Mouse (Mus musculus): Measurements from ENCODE around the gene 9230102O04Rik. TPM values are rescaled to one million over a fixed set of nuclear protein-coding genes. Genes with fewer than 3 reads are reported as not detected.
A peak's percentile ranks its signal among the peaks of the same experiment; 100 is the strongest.

9230102O04Rik gene
- total RNA-seq, 1 experiment from 2014 or later = not detected

DNA sequence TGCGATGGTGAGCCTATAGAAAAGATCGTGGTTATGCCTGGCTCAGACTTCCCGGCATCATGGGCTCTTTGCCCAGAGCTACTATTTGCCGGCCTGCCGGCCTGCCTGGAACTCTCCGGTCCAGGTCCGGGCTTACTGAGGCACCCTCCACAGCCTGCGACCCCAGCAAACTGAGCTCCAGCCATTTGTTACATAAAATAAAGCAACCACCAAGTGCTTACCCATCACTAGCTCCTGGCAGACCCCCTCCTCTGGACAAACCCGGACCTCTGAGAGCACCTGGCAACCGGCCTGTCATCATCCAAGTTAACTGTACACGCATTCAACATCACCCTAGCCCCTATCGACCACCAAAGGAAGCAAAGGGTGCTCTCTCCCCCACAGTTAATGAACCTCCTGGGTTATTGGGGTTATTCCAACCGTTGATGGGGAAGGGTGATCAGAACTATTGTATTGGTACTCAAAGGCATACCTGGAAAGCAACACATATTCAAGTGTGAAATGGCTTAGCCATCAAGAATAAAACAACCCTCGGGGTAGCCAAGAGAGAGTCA is 4.0 kb downstream of the 9230102O04Rik start:
- no peak for DNase-seq

DNA sequence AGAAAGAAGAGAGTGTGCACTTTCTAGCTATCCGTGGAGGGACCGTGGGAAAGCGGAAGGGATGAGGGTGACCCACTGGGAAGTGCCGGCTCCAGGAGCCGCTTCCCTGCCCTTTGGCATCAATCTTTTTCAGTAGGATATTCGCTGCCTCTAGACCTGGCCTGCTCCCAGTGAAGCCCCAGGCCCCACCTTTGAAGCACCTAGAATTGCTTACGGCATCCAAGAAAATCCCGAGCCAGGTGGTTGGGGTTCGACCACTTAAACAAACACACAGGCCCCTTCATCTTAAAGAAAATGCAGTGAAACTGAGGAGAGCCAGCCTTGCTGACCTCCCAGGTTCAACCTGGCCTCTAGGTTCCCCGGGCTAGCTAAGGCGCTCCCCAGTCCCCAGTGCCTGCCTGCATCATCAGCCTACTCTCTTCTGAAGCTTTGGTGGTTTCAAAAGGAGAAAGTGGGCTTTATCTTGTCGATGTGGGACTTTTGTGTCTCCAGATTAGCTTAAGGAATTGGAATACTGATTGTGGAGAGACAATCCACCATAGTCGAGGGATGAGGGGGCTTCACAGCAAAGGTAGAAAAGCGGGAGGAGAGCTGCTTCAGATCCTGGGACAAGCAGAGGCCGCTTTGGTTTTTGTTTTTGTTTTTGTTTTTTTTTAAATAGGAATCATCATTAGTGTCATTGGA is 4.7 kb downstream of the 9230102O04Rik start:
- DNase-seq = no peak

DNA sequence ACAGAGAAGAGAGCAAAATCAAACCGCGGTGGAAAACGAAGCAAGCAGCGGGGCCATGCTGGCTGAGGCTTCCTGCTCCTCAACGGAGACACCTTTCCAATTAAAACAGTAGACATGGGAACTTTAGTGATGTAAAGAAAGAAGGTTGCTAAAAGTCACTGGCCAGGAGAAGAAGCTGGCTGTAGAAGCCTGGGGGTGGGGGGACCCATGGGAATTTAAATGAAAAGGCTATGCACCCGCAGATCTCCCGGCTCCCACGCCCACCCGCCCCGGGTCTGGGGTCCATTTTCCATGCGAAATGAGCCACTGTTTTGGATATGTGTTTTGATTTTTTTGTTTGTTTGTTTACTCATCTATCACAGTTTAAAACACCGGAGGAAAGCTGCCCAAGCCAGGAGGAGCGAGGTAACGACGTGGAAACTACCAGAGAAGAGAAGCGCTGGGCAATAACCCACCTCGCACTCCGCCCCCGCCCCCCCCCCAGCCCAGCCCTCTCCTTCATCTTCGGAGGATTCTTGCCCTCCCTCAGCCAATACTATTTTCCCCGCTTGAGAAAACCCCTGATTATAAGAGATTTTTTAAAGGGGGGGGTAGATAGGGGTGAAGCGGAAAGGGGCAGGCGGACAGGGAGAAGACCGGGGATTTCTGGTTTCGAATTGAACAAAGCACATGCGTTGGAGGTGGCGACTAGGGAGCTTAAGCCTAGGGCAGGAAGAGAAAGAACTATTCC is 5.4 kb downstream of the 9230102O04Rik start:
- no peak for DNase-seq

DNA sequence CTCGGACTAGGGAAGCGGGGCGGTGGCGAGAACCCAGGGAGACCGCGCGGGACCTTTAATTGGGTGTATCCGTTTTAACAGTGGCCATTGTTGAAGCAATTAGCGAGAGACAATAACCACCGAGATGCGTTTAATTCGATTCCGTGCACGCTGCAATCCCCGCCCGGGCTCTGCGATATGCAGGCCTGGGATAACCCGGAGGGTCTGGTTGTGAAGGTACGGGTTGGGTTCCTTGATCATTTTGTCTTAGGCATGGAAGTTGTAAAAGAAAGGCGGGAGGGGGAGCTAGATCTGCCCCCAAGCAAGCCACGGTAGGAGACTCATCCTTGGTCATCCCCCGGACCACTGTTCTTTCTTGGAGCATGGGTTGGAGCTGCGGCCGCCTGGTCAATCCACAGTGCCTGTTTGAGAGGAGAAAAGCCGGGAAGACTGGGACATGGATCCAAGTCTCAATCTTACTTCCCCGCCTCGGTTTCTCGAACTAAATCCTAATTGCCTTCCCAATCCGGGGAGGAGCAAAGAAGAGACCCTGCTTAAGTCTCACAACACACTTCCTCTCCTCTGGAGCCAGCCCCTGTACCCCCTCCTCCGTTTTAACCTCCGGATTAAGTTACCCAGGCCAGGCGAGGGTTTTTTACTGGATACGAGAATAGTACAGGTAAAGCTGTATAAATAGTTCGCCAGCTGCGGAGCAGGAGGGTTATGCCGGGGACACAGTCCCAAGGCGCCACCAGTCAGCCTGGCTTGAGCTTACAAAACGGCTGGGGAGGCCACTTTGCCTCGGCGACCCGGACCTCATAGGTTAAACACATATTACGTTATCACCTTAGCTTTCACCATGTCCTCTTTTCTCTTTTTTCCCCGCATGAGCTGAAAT is 6.2 kb downstream of the 9230102O04Rik start:
- DNase-seq = peak; percentile 16

DNA sequence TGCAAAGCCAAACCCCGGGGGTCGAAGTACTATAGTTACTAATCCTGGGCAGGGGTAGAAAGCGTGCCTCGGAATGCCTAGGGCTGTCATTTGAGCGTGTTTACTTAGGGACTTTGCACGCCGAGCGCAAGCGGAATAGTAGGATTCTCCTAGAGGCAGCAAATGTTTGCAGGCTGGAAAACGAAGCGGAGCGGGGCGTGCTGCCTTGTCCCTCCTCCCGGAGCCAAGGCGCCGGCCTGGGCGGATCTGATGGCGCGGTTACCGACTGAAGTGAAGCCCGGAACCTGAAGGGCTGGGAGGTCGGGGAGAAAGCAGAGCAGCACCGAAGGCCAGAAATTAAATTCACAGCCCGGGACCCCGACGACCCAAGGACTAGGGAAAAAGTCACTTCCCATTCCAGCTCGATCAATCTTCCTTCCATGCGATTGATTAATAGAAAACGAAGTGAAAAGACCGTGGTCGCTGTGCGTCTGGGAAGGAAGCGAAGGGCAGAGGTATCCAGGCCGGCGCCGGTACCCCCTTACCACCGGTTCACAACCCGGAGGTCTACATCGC is 6.9 kb downstream of the 9230102O04Rik start:
- DNase-seq = peak; percentile 38

DNA sequence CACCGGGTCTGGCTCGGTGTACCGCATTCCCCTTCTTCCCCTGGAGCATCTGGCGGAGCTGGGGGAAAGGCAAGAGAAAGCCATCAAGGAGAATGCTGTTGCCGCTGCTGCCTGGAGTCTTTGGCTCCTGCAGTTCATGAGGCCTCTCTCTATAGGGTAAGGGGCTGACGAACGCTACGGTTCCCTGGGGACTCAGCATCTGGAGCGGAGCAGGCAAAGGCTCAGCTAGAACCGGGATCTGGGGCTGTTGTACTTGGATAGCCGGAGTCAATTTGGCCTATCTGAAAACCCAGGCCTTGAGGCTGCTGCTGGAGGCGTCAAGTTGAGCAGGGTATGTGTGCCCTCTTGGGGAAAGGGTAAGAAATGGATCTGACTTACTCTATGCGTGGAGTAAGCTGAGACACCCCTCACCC is 7.7 kb downstream of the 9230102O04Rik start:
- peak; percentile 17 for DNase-seq

DNA sequence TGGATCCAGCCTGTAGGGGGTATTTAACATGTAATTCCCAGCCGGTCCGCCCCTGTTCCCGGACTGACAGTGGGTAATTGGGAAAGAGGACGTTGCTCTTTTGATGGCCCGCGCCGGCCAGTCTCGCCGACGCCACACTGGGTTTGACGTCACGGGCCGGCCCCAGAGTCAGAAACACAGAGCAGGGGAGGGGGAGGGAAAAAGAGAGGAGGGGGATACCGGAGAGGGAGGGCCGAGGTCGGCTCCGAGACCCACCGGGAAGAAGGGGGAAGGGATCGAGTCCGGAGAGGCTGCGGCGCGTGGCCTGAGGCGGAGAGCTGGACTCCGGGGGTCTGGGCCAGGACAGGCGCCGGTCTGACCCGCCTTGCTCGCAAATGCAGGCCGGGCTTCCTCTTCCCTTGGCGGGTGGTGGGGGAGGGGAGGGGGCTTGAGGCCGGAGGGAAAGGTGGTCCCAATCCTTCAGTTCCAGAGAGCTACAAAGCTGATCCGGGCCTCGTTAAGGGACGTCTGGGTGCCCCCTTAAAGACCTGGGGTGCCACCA is 8.2 kb downstream of the 9230102O04Rik start, which contains the start of gene 4930412O13Rik:
Gene 4930412O13Rik (plus strand): TSS at position 202 of the 541 bp plus-strand sequence.
- DNase-seq = peak; percentile 20

DNA sequence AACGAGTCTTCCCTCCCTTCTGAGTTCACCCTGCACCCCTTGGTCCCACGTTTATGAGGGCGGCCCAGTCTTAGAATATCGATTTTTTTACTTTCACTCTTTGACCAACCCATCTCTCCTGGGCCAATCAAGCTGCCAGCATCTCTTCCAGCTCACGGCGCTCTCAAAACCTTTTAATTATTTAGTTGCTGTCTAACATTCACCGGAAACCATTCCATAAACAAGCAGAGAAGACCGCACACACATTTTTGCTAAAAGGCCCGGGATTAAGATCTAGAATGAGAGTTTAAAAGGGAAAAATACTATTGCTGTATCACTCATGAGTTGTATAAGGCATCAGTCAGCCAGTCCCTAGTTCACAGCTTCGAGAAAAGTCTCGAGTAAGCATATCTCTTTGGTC is 9.1 kb downstream of the 9230102O04Rik start:
- no peak for DNase-seq

DNA sequence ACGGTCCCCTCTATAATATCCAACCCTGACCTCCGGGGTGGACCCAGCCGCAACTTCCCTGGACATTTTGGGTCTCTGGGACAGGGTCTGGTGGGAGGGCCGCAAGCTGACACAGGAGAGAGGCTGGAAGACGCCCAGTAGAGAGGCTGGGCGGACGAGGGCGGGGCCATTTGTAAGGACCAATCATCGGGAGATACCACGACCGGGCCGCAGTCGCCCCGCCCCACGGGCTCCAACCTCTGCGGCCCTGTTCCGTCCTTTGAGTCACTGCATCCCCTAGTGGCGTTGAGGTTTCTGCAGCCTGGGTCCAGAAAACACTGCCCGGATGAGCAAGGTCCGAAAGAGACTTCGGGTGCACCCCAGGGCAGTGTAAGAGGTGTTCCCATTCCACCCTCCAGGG is 9.8 kb downstream of the 9230102O04Rik start:
- peak; percentile 96 for DNase-seq

DNA sequence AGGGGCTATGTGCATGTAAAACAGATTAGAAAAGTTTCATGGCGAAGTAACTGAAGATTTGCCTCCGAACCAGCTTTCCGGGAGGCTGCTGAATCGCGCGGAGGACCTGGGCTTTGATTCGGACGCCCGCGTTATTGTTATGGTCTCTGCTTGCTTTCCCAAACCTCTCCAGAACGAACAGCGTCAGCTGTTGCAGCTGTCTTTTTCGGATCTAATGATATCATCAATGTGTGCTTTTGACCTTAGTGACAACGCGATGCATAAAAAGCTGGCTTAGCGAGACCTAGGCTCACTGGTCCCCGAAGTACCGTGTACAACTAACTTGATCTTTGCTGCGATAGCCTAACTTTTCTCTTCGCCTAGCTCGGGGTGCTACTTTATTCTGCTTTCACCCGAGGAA is 10.2 kb downstream of the 9230102O04Rik start:
- no peak for DNase-seq

DNA sequence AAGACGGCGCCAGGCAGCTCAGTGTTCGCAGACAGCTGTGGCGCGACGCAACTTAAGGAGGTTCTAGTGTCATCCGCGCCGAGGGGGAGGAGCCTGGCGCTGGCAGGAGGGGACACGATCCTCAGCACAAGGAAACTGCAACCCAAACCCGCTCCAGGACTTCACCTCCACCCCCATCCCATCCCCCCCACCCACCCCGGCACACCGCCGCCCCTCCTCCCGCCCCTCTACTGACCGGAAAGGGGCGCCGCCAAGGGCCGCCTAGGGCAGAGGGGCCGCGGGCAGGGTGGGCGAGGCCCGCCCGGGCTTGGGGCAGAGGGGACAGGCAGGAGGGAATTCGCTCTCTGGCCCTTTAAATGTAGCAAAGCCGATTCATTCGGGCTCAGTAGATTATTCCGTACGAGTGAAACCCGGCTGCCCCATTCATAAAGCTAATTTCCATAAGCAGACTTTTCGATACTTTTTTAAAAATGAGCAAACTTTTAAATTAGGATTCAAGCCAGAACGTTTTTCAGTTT is 10.7 kb downstream of the 9230102O04Rik start:
- peak; percentile 45 for DNase-seq

DNA sequence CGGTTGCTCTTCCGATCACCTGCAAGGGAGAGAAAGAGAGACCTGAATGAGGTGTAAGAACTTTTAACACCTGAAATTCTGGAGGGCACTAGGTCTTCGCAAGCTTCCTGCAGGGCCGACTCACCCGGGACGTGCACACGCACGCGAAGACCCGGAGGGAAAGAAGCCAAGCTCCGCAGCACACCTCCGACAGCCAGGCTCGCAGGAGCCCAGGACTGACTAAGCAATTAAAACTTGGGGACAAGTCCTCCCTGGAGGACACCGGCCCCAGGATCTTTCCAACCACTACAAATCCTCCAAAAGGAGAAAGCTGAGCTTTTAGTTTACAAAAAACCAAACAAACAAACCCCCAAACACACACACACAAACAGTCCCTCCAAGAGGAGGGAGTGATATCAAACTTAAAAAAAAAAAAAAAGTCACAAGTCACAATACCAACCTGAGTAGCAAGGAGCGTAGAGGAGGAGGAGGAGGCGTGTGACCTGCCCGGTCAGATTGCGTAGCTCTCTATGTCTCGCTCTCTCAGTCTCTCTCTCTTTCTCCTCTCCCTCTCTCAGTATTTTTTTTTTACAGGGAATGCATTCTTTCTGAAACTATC is 11.3 kb downstream of the 9230102O04Rik start:
- DNase-seq = no peak

DNA sequence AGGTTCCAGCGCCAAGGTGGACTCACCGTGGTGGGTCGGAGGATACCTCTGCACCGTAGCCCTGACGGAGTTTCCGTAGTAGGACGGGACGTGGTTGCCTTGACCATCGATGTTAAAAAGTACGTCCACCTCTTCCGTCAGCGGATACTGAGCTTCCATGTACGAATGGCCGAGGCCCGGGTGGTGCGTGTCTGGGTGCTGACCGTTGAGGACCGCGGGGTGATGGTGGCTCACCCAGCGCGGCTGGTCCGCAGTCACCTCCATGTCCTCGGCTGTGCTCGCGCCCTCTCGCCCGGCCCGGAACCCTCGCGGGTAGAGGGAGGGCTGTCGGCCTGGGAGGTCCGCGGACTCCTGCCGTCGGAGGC is 12.0 kb downstream of the 9230102O04Rik start:
- DNase-seq = peak; percentile 19

DNA sequence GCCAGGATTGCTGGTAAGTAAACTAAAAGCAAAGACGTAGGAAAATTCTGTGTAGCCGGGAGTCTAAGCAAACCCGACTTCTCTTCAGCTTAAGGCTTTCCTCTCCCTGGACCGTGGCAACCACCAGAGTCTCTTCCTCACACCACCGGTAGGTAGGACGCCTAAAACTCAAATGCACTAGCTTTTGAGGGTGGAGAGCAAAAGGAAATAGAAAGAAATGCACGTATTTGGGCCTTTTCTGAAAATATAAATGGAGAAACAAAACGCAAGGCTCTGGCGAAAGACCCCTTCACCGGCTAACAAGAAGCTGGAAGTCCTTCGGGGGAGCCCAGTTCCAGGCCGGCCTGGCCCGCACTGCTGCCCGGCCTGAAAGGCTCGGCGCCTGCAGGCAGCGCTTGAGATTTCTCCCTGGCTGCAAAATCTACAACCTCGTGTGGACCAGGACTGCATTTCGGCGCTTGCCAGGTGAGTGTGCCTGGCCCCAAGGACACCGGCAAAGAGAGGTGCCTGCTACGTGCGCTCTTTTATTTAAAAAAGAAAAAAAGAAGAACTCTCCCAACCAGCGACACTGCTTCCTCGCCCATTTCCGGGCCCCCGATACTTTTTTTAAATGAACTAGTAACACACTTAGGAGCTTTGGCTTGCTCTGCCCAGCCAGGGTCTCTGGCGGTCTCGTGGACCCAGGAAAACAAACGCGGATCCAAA is 12.6 kb downstream of the 9230102O04Rik start:
- DNase-seq = no peak

DNA sequence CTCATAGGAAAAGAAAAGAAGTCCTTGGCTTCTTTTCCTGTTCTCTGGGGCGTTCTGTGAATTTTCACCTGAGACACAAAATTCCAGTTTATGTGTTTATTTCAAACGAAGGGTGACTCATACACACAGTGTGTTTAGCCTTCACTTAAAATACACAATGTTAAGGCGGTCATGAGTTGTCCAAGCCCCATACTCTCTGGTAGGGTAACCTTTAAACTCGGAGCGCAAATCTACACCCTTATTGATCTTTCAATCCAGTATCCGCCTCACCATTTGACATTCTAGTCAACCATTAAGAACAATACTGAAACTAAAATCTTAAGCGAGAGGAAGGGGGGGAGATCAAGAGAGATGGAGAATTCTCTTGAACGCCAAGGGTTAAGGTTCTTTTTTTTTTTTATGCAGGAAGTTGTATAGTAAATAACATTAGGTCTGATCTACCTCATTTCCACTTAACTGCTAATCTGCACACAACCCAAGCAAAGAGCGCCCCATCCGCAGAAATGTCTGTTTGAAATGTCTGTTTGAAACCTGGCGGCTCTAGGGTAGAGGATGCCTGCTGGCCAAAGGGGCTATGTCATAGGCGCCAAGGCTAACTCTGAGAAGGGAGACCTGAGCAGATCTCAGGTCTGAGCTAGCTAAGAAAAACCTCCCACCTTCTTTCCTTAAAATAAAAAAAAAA is 13.5 kb downstream of the 9230102O04Rik start:
- no peak for DNase-seq

DNA sequence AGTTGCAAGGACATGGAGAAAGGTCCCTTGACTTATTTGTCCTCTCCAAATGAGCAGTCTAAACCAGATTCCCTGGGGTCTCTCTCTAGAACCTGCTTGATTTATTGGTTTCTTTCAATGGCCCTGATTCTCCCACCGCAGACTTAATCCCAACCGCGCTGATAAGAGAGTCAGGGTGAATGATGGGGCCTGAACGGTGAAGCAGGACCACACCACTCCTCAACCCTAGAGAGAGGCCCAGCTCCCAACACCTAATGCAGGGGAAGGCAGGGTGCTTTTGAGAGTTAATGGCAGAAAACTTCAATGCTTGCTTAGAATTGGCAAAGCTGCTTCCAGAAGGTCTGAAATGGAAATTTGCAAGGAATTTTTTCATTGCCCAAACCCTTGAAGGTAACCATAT is 14.1 kb downstream of the 9230102O04Rik start:
- no peak for DNase-seq

DNA sequence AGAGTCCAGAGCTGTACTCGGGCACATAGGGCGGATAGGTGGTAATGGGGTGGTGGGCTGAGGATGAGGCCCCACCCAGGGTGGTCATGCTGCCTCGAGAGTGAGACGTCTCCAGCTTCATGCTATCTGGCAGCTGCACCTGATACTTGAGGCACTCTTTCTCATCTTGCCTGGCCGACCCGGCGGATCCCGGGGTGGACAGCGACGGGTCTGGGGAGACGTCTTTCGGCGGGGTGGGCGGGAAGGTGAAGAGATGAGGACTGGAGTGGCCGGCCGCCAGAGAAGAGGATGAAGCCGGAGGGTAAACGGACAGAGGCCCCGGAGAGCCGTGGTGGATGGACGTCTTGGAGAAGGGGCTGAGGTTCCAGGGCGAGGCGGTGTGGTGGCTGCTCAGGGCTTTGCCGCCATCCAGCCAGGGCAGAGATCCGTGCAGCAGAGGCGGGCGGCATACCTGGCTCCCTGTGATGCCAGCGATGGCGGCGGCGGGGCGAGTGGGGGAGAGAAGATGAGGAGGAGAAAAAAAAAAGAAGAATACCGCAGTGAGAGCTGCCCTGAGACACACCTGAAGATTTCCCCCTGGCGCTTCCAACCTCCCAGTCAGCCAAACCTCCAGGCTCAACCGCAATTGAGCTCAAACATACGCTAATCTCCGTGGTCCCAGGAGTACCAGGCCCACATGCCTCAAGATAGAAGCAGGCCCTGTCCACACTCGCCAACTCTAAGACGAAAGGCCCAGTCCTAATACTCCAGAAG is 14.7 kb downstream of the 9230102O04Rik start:
- no peak for DNase-seq

DNA sequence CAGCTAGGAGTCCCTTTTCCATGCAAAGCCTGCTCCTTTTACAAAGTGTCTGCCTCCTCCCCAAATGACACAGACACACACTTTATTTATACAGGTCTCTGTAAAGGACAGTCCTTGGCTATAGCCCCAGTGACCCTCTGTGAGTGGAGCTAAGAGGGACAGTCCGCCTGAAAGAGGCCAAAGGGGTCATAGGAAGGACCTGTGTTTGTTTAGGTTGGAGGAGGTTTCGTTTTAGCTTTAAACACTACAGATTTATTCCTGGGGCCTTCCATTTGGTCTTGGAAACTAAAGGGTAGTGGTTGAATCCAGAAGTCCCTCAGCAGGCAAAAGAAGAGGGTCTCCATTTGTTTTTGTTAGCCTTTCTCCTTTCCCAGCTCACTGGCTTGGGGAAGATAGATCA is 15.6 kb downstream of the 9230102O04Rik start:
- DNase-seq = no peak

DNA sequence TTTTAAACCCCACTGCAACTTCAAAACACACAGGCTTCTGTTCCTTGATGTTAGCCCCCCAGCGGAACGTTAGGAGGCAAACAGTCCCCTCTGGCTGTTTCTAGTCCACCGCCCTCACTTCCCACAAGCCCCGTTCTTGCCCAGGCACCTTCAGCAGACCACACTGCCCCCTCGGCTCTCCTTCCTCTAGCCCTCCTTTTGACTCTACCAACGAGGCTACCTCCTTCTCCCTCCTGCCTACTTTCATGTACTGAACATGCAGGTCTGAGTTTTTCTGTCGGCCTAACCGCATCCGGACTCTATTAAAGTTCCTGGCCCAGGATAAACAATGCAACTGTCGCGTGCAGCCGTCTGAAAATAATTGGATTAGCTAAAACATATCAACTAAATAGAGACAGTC is 16.7 kb downstream of the 9230102O04Rik start:
- DNase-seq = peak; percentile 6
